Mouse (Mus musculus): ENCODE measurements around the gene Clec9a. TPM values are rescaled to one million over a fixed set of nuclear protein-coding genes. Genes with fewer than 3 reads are reported as not detected.

The Clec9a gene
- total and polyA plus RNA-seq, 3 experiments = not detected

GRCm38 (mm10) chr6:129425812-129426211 lies 17.1 kb downstream of the Clec9a start:
- Histone ChIP-seq H3K79me2 (replicated peaks; ENCODE audit: control insufficient read depth, extremely low read depth, insufficient read depth, poor library complexity, severe bottlenecking) (no peaks in the 10 kb centered on the region), H3K4me3 (replicated peaks in 1 of 3; ENCODE audit: low read depth in 2 of 3, low read length in 2 of 3, poor library complexity in 1 of 3) (no peak overlapping the region), H3K4me2 (ENCODE audit: insufficient read depth, low read depth, poor library complexity, severe bottlenecking) (no peak overlapping the region), H3K9ac (ENCODE audit: insufficient read depth, low read depth) (no peak overlapping the region), H3K36me3 (replicated peaks in 1 of 2; ENCODE audit: control insufficient read depth in 1 of 2, insufficient read depth in 1 of 2, low read length in 1 of 2) (no peaks in the 10 kb centered on the region), H3K4me1 (ENCODE audit: control insufficient read depth in 1 of 2, insufficient read depth in 2 of 2) (peaks cover 0 to 5% of the 10 kb centered on the region in 2 experiments; a peak in 1 of 4 replicates), H3K27ac (ENCODE audit: insufficient read depth, low read depth) (no peak overlapping the region), H3K27me3 (replicated peaks) (no peaks in the 10 kb centered on the region), H3K9me3 (replicated peaks; ENCODE audit: low read length) (no peaks in the 10 kb centered on the region)
- dilution Hi-C loops (cut with MboI; ENCODE audit: extremely low pct_ligation_motif_present, extremely low pct_unique_long_range_greater_than_20kb, low sequenced_read_pairs) (no loop called here), in situ Hi-C loops (cut with MboI; ENCODE audit: low pct_ligation_motif_present, low pct_unique_long_range_greater_than_20kb, low sequenced_read_pairs) (no loop called here)
- DNase-seq (ENCODE audit: extremely low read depth) = no peak
- no peak for TF ChIP-seq SMC3 (IDR thresholded peaks at IDR 0.05; ENCODE audit: low read depth, low read length)
- no peak for TF ChIP-seq MEF2A (IDR thresholded peaks at IDR 0.05; ENCODE audit: borderline replicate concordance, low read depth, low read length)
- TF ChIP-seq HCFC1 (IDR thresholded peaks at IDR 0.05; ENCODE audit: low read depth, low read length) = no peak
- TF ChIP-seq CHD1 (IDR thresholded peaks at IDR 0.05; ENCODE audit: low read depth, low read length) = no peak
- no peak for TF ChIP-seq PAX5 (IDR thresholded peaks at IDR 0.05; ENCODE audit: low read length)
- no peak for TF ChIP-seq ELF1 (IDR thresholded peaks at IDR 0.05; ENCODE audit: low read depth, low read length)
- no peak for TF ChIP-seq USF1 (IDR thresholded peaks at IDR 0.05; ENCODE audit: low read depth, low read length)
- TF ChIP-seq ZNF384 (IDR thresholded peaks at IDR 0.05; ENCODE audit: low read depth, low read length) = no peak
- no peak for TF ChIP-seq TBP (conservative IDR thresholded peaks at IDR 0.05; ENCODE audit: low read depth, low read length)
- TF ChIP-seq ZKSCAN1 (IDR thresholded peaks at IDR 0.05; ENCODE audit: borderline replicate concordance, low read depth, low read length) = no peak
- TF ChIP-seq IRF4 (IDR thresholded peaks at IDR 0.05; ENCODE audit: low read depth, low read length) = no peak
- no peak for TF ChIP-seq MAX (IDR thresholded peaks at IDR 0.05; ENCODE audit: low read length)
- TF ChIP-seq TCF12 (IDR thresholded peaks at IDR 0.05; ENCODE audit: low read depth, low read length) = no peak
- no peak for TF ChIP-seq MAZ (IDR thresholded peaks at IDR 0.05; ENCODE audit: low read depth, low read length)
- no peak for TF ChIP-seq UBTF (IDR thresholded peaks at IDR 0.05; ENCODE audit: low read depth, low read length)

- no peak for DNase-seq (ENCODE audit: extremely low read depth)
- Histone ChIP-seq H3K27ac (ENCODE audit: insufficient read depth, low read depth) (no peak overlapping the region), H3K4me2 (ENCODE audit: insufficient read depth, low read depth, poor library complexity, severe bottlenecking) (no peak overlapping the region), H3K79me2 (replicated peaks; ENCODE audit: control insufficient read depth, extremely low read depth, insufficient read depth, poor library complexity, severe bottlenecking) (no peaks in the 10 kb centered on the region), H3K4me1 (ENCODE audit: control insufficient read depth in 1 of 2, insufficient read depth in 2 of 2) (peaks cover 0 to 5% of the 10 kb centered on the region in 2 experiments; a peak in 1 of 4 replicates), H3K27me3 (replicated peaks) (no peaks in the 10 kb centered on the region), H3K9me3 (replicated peaks; ENCODE audit: low read length) (no peaks in the 10 kb centered on the region), H3K4me3 (replicated peaks in 1 of 3; ENCODE audit: low read depth in 2 of 3, low read length in 2 of 3, poor library complexity in 1 of 3) (no peak overlapping the region), H3K36me3 (replicated peaks in 1 of 2; ENCODE audit: control insufficient read depth in 1 of 2, insufficient read depth in 1 of 2, low read length in 1 of 2) (no peaks in the 10 kb centered on the region), H3K9ac (ENCODE audit: insufficient read depth, low read depth) (no peak overlapping the region)
- dilution Hi-C loops (cut with MboI; ENCODE audit: extremely low pct_ligation_motif_present, extremely low pct_unique_long_range_greater_than_20kb, low sequenced_read_pairs) (no loop called here), in situ Hi-C loops (cut with MboI; ENCODE audit: low pct_ligation_motif_present, low pct_unique_long_range_greater_than_20kb, low sequenced_read_pairs) (no loop called here)
- TF ChIP-seq ETS1 (conservative IDR thresholded peaks at IDR 0.05; ENCODE audit: low read depth, low read length) (no peak), ELF1 (IDR thresholded peaks at IDR 0.05; ENCODE audit: low read depth, low read length) (no peak), TCF12 (IDR thresholded peaks at IDR 0.05; ENCODE audit: low read depth, low read length) (no peak), KAT2A (IDR thresholded peaks at IDR 0.05; ENCODE audit: insufficient replicate concordance, low read length) (no peak), ZC3H11A (IDR thresholded peaks at IDR 0.05; ENCODE audit: low read depth, low read length) (no peak), CTCF (conservative IDR thresholded peaks at IDR 0.05 in 1 of 2, IDR thresholded peaks at IDR 0.05 in 1 of 2; ENCODE audit: low read depth in 2 of 2, low read length in 2 of 2) (no peak), BHLHE40 (IDR thresholded peaks at IDR 0.05; ENCODE audit: low read depth, low read length) (no peak), TBP (conservative IDR thresholded peaks at IDR 0.05; ENCODE audit: low read depth, low read length) (no peak), MEF2A (IDR thresholded peaks at IDR 0.05; ENCODE audit: borderline replicate concordance, low read depth, low read length) (no peak), ZKSCAN1 (IDR thresholded peaks at IDR 0.05; ENCODE audit: borderline replicate concordance, low read depth, low read length) (no peak)
Measured at GRCm38 (mm10) chr6:129427281-129427680, 18.6 kb downstream of the Clec9a start.
